Mouse (Mus musculus): ENCODE measurements around the gene Rps8. TPM values are rescaled to one million over a fixed set of nuclear protein-coding genes. Genes with fewer than 3 reads are reported as not detected.

Gene Rps8
- total and polyA plus RNA-seq, 3 experiments = 1,480 to 5,379 (median 2,191) TPM

- in situ Hi-C loops (cut with MboI; ENCODE audit: low pct_ligation_motif_present, low pct_unique_long_range_greater_than_20kb, low sequenced_read_pairs) = loop anchor here (5.0 kb wide), 1 partner anchor 130 kb away; no protein-coding TSS in a partner anchor
- dilution Hi-C loops (cut with MboI; ENCODE audit: extremely low pct_ligation_motif_present, extremely low pct_unique_long_range_greater_than_20kb, low sequenced_read_pairs) = no loop called here
- Histone ChIP-seq H3K27ac (ENCODE audit: insufficient read depth, low read depth) (no peak overlapping the region), H3K36me3 (replicated peaks in 1 of 2; ENCODE audit: control insufficient read depth in 1 of 2, insufficient read depth in 1 of 2, low read length in 1 of 2) (peaks cover 35 to 49% of the 10 kb centered on the region in 2 experiments), H3K9ac (ENCODE audit: insufficient read depth, low read depth) (peak overlapping the region; percentile 97), H3K4me2 (ENCODE audit: insufficient read depth, low read depth, poor library complexity, severe bottlenecking) (peak overlapping the region; percentile 91), H3K4me3 (replicated peaks in 1 of 3; ENCODE audit: low read depth in 2 of 3, low read length in 2 of 3, poor library complexity in 1 of 3) (peak overlapping the region; percentile 86 to 98 (median 91)), H3K79me2 (replicated peaks; ENCODE audit: control insufficient read depth, extremely low read depth, insufficient read depth, poor library complexity, severe bottlenecking) (peaks cover 20% of the 10 kb centered on the region), H3K4me1 (ENCODE audit: control insufficient read depth in 1 of 2, insufficient read depth in 2 of 2) (peaks cover 20 to 66% of the 10 kb centered on the region in 2 experiments), H3K9me3 (replicated peaks; ENCODE audit: low read length) (no peaks in the 10 kb centered on the region), H3K27me3 (replicated peaks) (no peaks in the 10 kb centered on the region)
- TF ChIP-seq BHLHE40 (IDR thresholded peaks at IDR 0.05; ENCODE audit: low read depth, low read length) (no peak), RAD21 (IDR thresholded peaks at IDR 0.05; ENCODE audit: low read depth, low read length) (no peak), NELFE (IDR thresholded peaks at IDR 0.05; ENCODE audit: low read depth, low read length) (no peak), MEF2A (IDR thresholded peaks at IDR 0.05; ENCODE audit: borderline replicate concordance, low read depth, low read length) (no peak), MXI1 (IDR thresholded peaks at IDR 0.05; ENCODE audit: low read depth, low read length) (no peak), ELF1 (IDR thresholded peaks at IDR 0.05; ENCODE audit: low read depth, low read length) (no peak), MAFK (IDR thresholded peaks at IDR 0.05; ENCODE audit: insufficient replicate concordance, low read length) (no peak), TBP (conservative IDR thresholded peaks at IDR 0.05; ENCODE audit: low read depth, low read length) (no peak), SMC3 (IDR thresholded peaks at IDR 0.05; ENCODE audit: low read depth, low read length) (no peak), TCF12 (IDR thresholded peaks at IDR 0.05; ENCODE audit: low read depth, low read length) (no peak), MAZ (IDR thresholded peaks at IDR 0.05; ENCODE audit: low read depth, low read length) (no peak), ZNF384 (IDR thresholded peaks at IDR 0.05; ENCODE audit: low read depth, low read length) (no peak), CHD1 (IDR thresholded peaks at IDR 0.05; ENCODE audit: low read depth, low read length) (no peak)
- DNase-seq (ENCODE audit: extremely low read depth) = no peak
These were observed 23.9 kb downstream of the Rps8 start for GRCm38 (mm10) chr4:117131890-117132793.

GRCm38 (mm10) chr4:117131198-117131597, 24.8 kb downstream of the Rps8 start:
- Histone ChIP-seq H3K27ac (ENCODE audit: insufficient read depth, low read depth) (no peak overlapping the region), H3K4me1 (ENCODE audit: control insufficient read depth in 1 of 2, insufficient read depth in 2 of 2) (peaks cover 26 to 68% of the 10 kb centered on the region in 2 experiments), H3K9me3 (replicated peaks; ENCODE audit: low read length) (no peaks in the 10 kb centered on the region), H3K4me2 (ENCODE audit: insufficient read depth, low read depth, poor library complexity, severe bottlenecking) (no peak overlapping the region), H3K27me3 (replicated peaks) (no peaks in the 10 kb centered on the region), H3K9ac (ENCODE audit: insufficient read depth, low read depth) (no peak overlapping the region), H3K79me2 (replicated peaks; ENCODE audit: control insufficient read depth, extremely low read depth, insufficient read depth, poor library complexity, severe bottlenecking) (peaks cover 20% of the 10 kb centered on the region), H3K4me3 (replicated peaks in 1 of 3; ENCODE audit: low read depth in 2 of 3, low read length in 2 of 3, poor library complexity in 1 of 3) (no peak overlapping the region), H3K36me3 (replicated peaks in 1 of 2; ENCODE audit: control insufficient read depth in 1 of 2, insufficient read depth in 1 of 2, low read length in 1 of 2) (peaks cover 35 to 50% of the 10 kb centered on the region in 2 experiments)
- no peak for DNase-seq (ENCODE audit: extremely low read depth)
- dilution Hi-C loops (cut with MboI; ENCODE audit: extremely low pct_ligation_motif_present, extremely low pct_unique_long_range_greater_than_20kb, low sequenced_read_pairs) (no loop called here), in situ Hi-C loops (cut with MboI; ENCODE audit: low pct_ligation_motif_present, low pct_unique_long_range_greater_than_20kb, low sequenced_read_pairs) (loop anchor here (5.0 kb wide), 1 partner anchor 129 kb away; no protein-coding TSS in a partner anchor)
- TF ChIP-seq ELF1 (IDR thresholded peaks at IDR 0.05; ENCODE audit: low read depth, low read length) (no peak), ZKSCAN1 (IDR thresholded peaks at IDR 0.05; ENCODE audit: borderline replicate concordance, low read depth, low read length) (no peak), JUND (conservative IDR thresholded peaks at IDR 0.05; ENCODE audit: low read depth, low read length) (no peak), MAFK (IDR thresholded peaks at IDR 0.05; ENCODE audit: insufficient replicate concordance, low read length) (no peak), SIN3A (IDR thresholded peaks at IDR 0.05; ENCODE audit: low read length) (no peak), MXI1 (IDR thresholded peaks at IDR 0.05; ENCODE audit: low read depth, low read length) (no peak), USF2 (conservative IDR thresholded peaks at IDR 0.05; ENCODE audit: low read depth, low read length) (no peak), IRF4 (IDR thresholded peaks at IDR 0.05; ENCODE audit: low read depth, low read length) (no peak), RAD21 (IDR thresholded peaks at IDR 0.05; ENCODE audit: low read depth, low read length) (no peak), NRF1 (IDR thresholded peaks at IDR 0.05; ENCODE audit: low read depth, low read length) (no peak), RCOR1 (conservative IDR thresholded peaks at IDR 0.05; ENCODE audit: low read depth, low read length) (no peak), PAX5 (IDR thresholded peaks at IDR 0.05; ENCODE audit: low read length) (no peak), MAZ (IDR thresholded peaks at IDR 0.05; ENCODE audit: low read depth, low read length) (no peak)
